Mouse (Mus musculus): ENCODE measurements around the gene Zfp661. TPM values are rescaled to one million over a fixed set of nuclear protein-coding genes. Genes with fewer than 3 reads are reported as not detected.

The Zfp661 gene
- polyA plus RNA-seq, 1 experiment from 2014 or later, result 2.1 TPM

DNA sequence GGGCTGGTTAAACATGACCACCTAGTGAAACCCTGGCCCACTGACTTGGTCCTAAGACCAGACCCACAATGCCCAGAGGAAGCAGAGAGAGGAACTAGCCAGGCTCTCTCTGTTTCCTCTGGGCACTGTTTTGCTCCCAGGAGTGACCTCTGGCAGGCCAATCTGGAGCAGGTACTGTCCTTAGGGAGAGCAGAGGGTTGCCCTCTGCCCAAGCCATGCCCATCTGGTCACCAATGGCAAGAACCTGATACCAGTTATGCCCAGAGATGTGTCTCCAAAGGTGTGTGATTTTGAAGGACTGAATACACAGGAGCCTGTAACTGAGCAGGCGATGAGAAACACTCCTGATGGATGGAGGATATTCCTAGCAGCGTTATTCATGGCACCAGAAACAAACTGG lies 45.2 kb downstream of the Zfp661 start:
- Histone ChIP-seq H3K4me1 (ENCODE audit: insufficient read depth, low read depth, low read length) (no peaks in the 10 kb centered on the region), H3K9me3 (ENCODE audit: low read length) (no peaks in the 10 kb centered on the region), H3K27ac (ENCODE audit: low read length) (no peak overlapping the region), H3K27me3 (replicated peaks; ENCODE audit: insufficient read depth, low read length) (peaks cover 5% of the 10 kb centered on the region; the same call in 1 of the 2 replicates), H3K4me3 (ENCODE audit: low read depth, low read length) (no peak overlapping the region), H3K9ac (replicated peaks; ENCODE audit: low read depth) (no peak overlapping the region), H3K4me2 (replicated peaks; ENCODE audit: low read depth, low read length) (no peak overlapping the region), H3K36me3 (ENCODE audit: insufficient read depth, low read length) (no peaks in the 10 kb centered on the region)
- DNase-seq (ENCODE audit: low spot score) (no peak), ATAC-seq (no peak)
- TF ChIP-seq CTCF (IDR thresholded peaks at IDR 0.05), result no peak
- TF ChIP-seq EP300 (IDR thresholded peaks at IDR 0.05), result no peak
- WGBS, result 83% methylated on average over 2 of the region's 2 CpGs

DNA sequence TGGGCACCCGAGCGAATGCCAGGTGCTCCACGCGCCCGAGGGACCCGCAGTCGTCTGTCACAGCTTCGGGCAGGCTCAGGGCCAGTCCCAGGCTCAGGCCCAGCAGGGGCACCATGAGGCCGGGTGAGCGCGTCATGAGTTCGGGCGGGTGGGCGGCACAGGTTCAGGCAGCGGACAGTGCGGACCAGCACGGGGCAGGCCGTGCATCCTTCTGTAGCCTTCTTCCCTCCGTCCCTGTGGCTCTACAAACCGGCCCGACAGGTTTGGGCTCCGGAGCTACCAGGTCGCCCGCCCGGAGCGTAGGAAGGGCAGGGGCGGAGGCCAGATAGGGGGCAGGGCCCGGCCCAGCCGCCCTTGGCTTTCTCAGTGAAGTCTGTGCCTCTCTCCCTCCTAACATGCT lies 45.7 kb downstream of the Zfp661 start, which contains the start of gene Prom2:
Gene Prom2, minus strand, starts transcription at position 283 of the 400 bp plus-strand sequence.
- Histone ChIP-seq H3K27me3 (replicated peaks; ENCODE audit: insufficient read depth, low read length) (peaks cover 5% of the 10 kb centered on the region; the same call in 1 of the 2 replicates), H3K9me3 (ENCODE audit: low read length) (no peaks in the 10 kb centered on the region), H3K4me2 (replicated peaks; ENCODE audit: low read depth, low read length) (peak within 1 kb of the TSS; percentile 48), H3K36me3 (ENCODE audit: insufficient read depth, low read length) (no peaks in the 10 kb centered on the region), H3K4me1 (ENCODE audit: insufficient read depth, low read depth, low read length) (no peaks in the 10 kb centered on the region), H3K27ac (ENCODE audit: low read length) (no peak within 1 kb of the TSS), H3K9ac (replicated peaks; ENCODE audit: low read depth) (no peak within 1 kb of the TSS), H3K4me3 (ENCODE audit: low read depth, low read length) (peak within 1 kb of the TSS; percentile 2; the same call in 1 of the 2 replicates)
- DNase-seq (ENCODE audit: low spot score), result peak; percentile 74
- peak; percentile 87 for ATAC-seq
- WGBS, result 3% methylated on average over 29 of the region's 29 CpGs
- no peak for TF ChIP-seq EP300 (IDR thresholded peaks at IDR 0.05)
- no peak for TF ChIP-seq CTCF (IDR thresholded peaks at IDR 0.05)

DNA sequence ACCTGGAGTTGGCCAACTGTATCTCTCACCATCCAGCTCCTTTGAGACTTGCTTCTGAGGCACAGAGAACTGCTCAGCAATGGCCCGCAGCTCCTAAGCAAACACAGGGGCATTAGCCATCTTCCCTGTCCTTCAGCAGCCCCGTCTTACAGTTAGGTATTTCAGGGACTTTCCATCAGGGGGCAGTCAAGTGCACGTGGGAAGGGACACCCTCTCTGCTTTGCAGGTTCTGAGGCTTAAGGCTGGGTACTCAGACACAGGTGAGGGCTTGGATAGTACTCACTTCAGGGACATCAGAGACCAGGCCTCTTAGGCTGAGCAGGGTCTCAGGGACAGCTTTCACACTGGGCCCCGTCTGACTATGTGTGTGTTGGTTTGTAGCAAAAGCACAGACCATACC lies 47.4 kb downstream of the Zfp661 start:
- peaks cover 5% of the 10 kb centered on the region; the same call in 1 of the 2 replicates for H3K27me3 ChIP-seq (replicated peaks; ENCODE audit: insufficient read depth, low read length)
- WGBS, result 24% methylated on average over 4 of the region's 4 CpGs
- DNase-seq (ENCODE audit: low spot score), result peak; percentile 19

DNA sequence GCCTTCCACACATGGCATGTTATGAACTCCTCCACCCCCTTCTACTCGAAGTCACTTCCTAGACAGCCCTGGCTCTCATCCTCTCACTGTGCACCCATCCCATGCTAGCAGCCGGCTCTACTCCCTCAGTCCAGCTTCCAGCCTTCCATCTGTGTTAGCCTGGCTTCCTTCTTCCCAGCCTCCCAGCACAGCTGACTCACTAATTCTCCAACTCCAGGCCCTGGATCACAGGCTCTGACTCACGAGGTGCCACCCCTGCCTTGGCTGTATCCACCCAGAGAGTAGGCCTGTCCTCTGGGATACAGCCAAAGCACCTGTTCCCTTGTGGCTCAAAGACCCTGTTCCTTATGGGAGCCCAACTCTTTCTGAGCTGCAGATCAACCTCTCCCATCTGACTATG lies 49.3 kb downstream of the Zfp661 start:
- WGBS, result 59% methylated on average over 3 of the region's 3 CpGs

More for the DNA sequence above, 47.4 kb downstream of the Zfp661 start:
- TF ChIP-seq CTCF (IDR thresholded peaks at IDR 0.05) (peak; percentile 61), EP300 (IDR thresholded peaks at IDR 0.05) (no peak)
- H3K27ac ChIP-seq (ENCODE audit: low read length), result no peak overlapping the region
- H3K36me3 ChIP-seq (ENCODE audit: insufficient read depth, low read length), result no peaks in the 10 kb centered on the region
- no peaks in the 10 kb centered on the region for H3K4me1 ChIP-seq (ENCODE audit: insufficient read depth, low read depth, low read length)
- H3K4me2 ChIP-seq (replicated peaks; ENCODE audit: low read depth, low read length), result no peak overlapping the region
- no peak overlapping the region for H3K9ac ChIP-seq (replicated peaks; ENCODE audit: low read depth)
- H3K9me3 ChIP-seq (ENCODE audit: low read length), result no peaks in the 10 kb centered on the region
- no peak overlapping the region for H3K4me3 ChIP-seq (ENCODE audit: low read depth, low read length)
- no peak for ATAC-seq

DNA sequence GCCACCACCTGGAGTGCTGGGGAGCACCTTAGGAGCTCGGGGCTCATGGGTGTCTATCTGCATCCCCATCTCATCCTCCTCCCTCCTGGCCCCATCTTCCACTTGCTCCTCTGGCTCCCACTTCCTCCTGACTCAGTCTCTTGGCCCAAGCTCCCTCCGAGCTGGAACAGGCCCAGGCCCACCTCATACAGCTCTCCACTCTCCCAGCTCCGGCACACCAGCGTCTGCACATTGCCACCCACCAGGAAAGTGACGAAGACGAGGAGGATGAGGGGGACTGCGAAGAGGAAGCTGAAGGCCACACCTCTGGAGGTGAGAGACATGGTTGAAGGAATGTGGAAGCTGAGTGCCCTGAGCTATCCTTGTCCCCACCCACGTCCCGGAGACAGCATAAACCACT lies 51.5 kb downstream of the Zfp661 start:
- no peak overlapping the region for H3K4me2 ChIP-seq (replicated peaks; ENCODE audit: low read depth, low read length)
- peaks cover under 1% of the 10 kb centered on the region; the same call in 1 of the 2 replicates for H3K27me3 ChIP-seq (replicated peaks; ENCODE audit: insufficient read depth, low read length)
- DNase-seq (ENCODE audit: low spot score) (no peak), ATAC-seq (no peak)
- no peaks in the 10 kb centered on the region for H3K9me3 ChIP-seq (ENCODE audit: low read length)
- H3K9ac ChIP-seq (replicated peaks; ENCODE audit: low read depth), result no peak overlapping the region
- no peak for TF ChIP-seq EP300 (IDR thresholded peaks at IDR 0.05)
- no peak for TF ChIP-seq CTCF (IDR thresholded peaks at IDR 0.05)
- 80% methylated on average over 8 of the region's 9 CpGs for WGBS
- no peaks in the 10 kb centered on the region for H3K4me1 ChIP-seq (ENCODE audit: insufficient read depth, low read depth, low read length)
- H3K27ac ChIP-seq (ENCODE audit: low read length), result no peak overlapping the region
- no peak overlapping the region for H3K4me3 ChIP-seq (ENCODE audit: low read depth, low read length)
- H3K36me3 ChIP-seq (ENCODE audit: insufficient read depth, low read length), result no peaks in the 10 kb centered on the region

More for the DNA sequence above, 49.3 kb downstream of the Zfp661 start:
- TF ChIP-seq EP300 (IDR thresholded peaks at IDR 0.05) (no peak), CTCF (IDR thresholded peaks at IDR 0.05) (no peak)
- H3K9ac ChIP-seq (replicated peaks; ENCODE audit: low read depth), result no peak overlapping the region
- H3K4me3 ChIP-seq (ENCODE audit: low read depth, low read length), result no peak overlapping the region
- H3K36me3 ChIP-seq (ENCODE audit: insufficient read depth, low read length), result no peaks in the 10 kb centered on the region
- no peaks in the 10 kb centered on the region for H3K9me3 ChIP-seq (ENCODE audit: low read length)
- H3K27ac ChIP-seq (ENCODE audit: low read length), result no peak overlapping the region
- DNase-seq (ENCODE audit: low spot score), result no peak
- no peaks in the 10 kb centered on the region for H3K4me1 ChIP-seq (ENCODE audit: insufficient read depth, low read depth, low read length)
- ATAC-seq, result no peak
- H3K27me3 ChIP-seq (replicated peaks; ENCODE audit: insufficient read depth, low read length), result peaks cover 5% of the 10 kb centered on the region; the same call in 1 of the 2 replicates
- no peak overlapping the region for H3K4me2 ChIP-seq (replicated peaks; ENCODE audit: low read depth, low read length)

DNA sequence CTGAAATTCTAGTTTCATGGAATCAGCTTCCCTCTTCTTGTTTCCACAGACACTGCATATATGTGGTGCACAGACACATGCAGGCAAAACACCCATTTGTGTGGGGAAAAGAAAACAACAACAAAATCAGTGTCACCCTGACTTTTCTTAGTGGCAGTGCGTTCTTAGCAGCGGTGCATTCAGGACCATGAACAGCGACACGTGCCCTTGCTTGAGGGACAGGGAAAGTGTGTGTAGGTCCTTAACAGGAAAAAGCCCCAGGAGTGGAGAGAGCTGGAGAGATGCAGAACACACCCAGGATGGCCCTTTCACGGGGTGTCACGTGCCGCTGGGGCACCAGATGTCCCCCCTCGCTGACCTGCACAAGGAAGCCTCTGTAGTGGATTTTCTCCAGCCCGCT lies 54.5 kb downstream of the Zfp661 start:
- peak; percentile 65 for DNase-seq (ENCODE audit: low spot score)
- H3K4me3 ChIP-seq (ENCODE audit: low read depth, low read length), result no peak overlapping the region
- no peaks in the 10 kb centered on the region for H3K27me3 ChIP-seq (replicated peaks; ENCODE audit: insufficient read depth, low read length)
- peak; percentile 30; the same call in 1 of the 2 replicates for ATAC-seq
- H3K36me3 ChIP-seq (ENCODE audit: insufficient read depth, low read length), result no peaks in the 10 kb centered on the region
- no peaks in the 10 kb centered on the region for H3K9me3 ChIP-seq (ENCODE audit: low read length)
- TF ChIP-seq EP300 (IDR thresholded peaks at IDR 0.05) (no peak), CTCF (IDR thresholded peaks at IDR 0.05) (no peak)
- WGBS, result 13% methylated on average over 9 of the region's 9 CpGs
- no peak overlapping the region for H3K4me2 ChIP-seq (replicated peaks; ENCODE audit: low read depth, low read length)
- H3K9ac ChIP-seq (replicated peaks; ENCODE audit: low read depth), result no peak overlapping the region
- no peak overlapping the region for H3K27ac ChIP-seq (ENCODE audit: low read length)
- H3K4me1 ChIP-seq (ENCODE audit: insufficient read depth, low read depth, low read length), result no peaks in the 10 kb centered on the region

DNA sequence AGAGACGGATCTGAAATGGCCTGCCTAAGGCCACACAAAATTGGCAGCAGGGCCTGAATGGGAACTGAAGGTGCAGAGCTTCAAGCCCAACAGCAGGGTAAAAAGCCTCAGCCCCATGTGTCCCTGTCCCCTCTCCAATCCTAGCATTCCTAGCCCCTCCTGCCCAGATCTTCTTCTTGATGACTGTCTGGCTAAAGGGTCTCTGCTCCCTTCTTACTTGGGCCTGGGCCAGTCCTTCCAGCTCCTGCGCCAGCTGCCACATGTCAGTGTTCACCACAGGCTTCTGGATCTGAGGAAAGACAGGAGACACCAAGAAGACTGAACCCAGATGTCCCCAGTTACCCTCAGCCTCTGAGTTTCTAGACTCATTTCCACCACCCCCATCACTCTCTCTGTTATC lies 55.3 kb downstream of the Zfp661 start:
- no peak overlapping the region for H3K4me3 ChIP-seq (ENCODE audit: low read depth, low read length)
- no peaks in the 10 kb centered on the region for H3K27me3 ChIP-seq (replicated peaks; ENCODE audit: insufficient read depth, low read length)
- WGBS, result 58% methylated on average over 2 of the region's 2 CpGs
- no peaks in the 10 kb centered on the region for H3K4me1 ChIP-seq (ENCODE audit: insufficient read depth, low read depth, low read length)
- no peaks in the 10 kb centered on the region for H3K9me3 ChIP-seq (ENCODE audit: low read length)
- no peak overlapping the region for H3K27ac ChIP-seq (ENCODE audit: low read length)
- no peak for TF ChIP-seq EP300 (IDR thresholded peaks at IDR 0.05)
- no peak for TF ChIP-seq CTCF (IDR thresholded peaks at IDR 0.05)
- no peak overlapping the region for H3K9ac ChIP-seq (replicated peaks; ENCODE audit: low read depth)
- ATAC-seq, result no peak
- no peak for DNase-seq (ENCODE audit: low spot score)
- H3K36me3 ChIP-seq (ENCODE audit: insufficient read depth, low read length), result no peaks in the 10 kb centered on the region
- H3K4me2 ChIP-seq (replicated peaks; ENCODE audit: low read depth, low read length), result no peak overlapping the region

All from lung, postnatal 0 days (tissue).